Mouse (Mus musculus) spleen, postnatal 10 days (tissue): ENCODE measurements around the gene Hipk4.

Source experiments
- DNase-seq, 2 experiments: peaks; one replicate each; pipeline ENCODE4 v3.0.0; 2021 to 2022; ENCODE audit warnings: low spot score in 2 of 2

The Hipk4 gene

GRCm38 (mm10) chr7:27540521-27540920 lies 17.5 kb downstream of the Hipk4 start:
- DNase-seq: peak in 1 of 2 experiments; percentile 47

- no peak for DNase-seq
Measured at GRCm38 (mm10) chr7:27540935-27541334, 17.9 kb downstream of the Hipk4 start.

DNA sequence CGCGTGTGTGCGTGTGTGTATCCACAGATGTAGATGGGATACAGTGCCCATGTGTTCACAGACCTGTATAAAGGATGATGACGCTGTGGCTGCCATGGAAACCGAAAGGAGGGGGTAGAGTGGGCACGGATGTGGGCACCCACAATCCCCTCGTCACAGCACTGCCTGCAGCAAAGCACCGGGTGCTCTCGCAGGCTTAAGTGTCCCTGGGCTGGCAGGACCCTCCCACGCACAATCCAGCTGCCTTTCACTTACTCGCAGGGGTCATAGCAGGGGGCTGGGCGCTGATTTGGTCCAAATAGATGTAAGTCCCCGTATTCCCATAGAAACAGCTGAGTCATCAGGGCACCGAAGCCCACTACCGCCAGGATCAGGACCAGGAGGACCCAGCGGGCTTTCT lies 18.4 kb downstream of the Hipk4 start:
- DNase-seq: peak in 1 of 2 experiments; percentile 73

GRCm38 (mm10) chr7:27541922-27542321 lies 18.9 kb downstream of the Hipk4 start:
- DNase-seq: no peak

DNA sequence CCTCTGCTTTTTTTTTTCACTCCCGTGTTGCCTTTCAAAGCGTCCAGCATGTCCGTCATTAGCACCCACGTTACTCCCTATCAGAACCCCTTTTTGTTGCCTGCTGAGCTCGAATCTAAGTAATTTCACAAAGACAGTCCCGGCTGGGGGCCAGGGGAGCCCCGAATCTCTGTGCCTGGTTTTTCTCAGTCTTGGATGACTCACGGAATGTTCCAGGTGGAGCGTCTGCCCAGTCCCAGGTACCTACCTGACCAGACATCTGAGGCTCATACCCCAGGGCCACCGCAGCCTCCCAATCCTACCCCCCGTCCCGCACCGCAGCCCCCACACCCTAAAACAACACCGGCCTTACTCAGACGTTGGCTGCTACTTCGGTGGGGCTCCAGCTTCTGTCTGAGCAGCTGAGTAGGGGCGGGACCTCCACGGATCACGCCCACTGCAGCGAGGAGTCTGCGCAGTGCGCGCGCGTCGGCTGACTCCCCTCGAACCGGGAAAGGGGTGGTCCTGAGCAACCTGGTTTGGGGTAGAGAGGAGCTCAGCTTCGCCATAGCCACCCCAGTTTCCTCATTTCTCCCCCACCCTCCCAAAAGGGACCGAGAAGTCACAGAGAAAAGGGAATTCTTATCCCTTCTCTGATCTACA lies 19.4 kb downstream of the Hipk4 start:
- DNase-seq: peak; percentile 72 to 87

- no peak for DNase-seq
Measured at GRCm38 (mm10) chr7:27543065-27543464, 20.0 kb downstream of the Hipk4 start.

- DNase-seq: no peak
Measured at GRCm38 (mm10) chr7:27543851-27544250, 20.8 kb downstream of the Hipk4 start.

- DNase-seq: peak in 1 of 2 experiments; percentile 64
Measured at GRCm38 (mm10) chr7:27544675-27545370, 21.8 kb downstream of the Hipk4 start.

DNA sequence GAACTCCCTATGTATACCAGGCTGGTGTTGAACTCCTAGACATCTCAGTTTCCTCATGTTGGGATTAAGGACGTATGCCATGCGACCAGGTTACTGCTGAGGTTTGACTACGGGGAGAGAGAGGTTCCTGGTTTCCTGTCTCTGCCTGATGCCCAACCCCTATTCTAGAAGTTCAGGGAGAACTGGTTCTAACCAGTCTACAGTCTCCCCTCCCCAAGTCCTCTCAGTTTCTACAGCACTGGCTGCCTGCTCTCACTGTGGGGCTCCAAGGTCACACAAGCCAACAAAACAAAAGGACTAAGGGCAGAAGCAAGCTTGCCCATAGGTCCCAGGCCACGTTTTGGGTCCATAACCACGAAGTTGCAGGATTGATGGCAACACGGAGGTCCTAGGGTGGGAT lies 26.5 kb downstream of the Hipk4 start:
- DNase-seq: no peak

DNA sequence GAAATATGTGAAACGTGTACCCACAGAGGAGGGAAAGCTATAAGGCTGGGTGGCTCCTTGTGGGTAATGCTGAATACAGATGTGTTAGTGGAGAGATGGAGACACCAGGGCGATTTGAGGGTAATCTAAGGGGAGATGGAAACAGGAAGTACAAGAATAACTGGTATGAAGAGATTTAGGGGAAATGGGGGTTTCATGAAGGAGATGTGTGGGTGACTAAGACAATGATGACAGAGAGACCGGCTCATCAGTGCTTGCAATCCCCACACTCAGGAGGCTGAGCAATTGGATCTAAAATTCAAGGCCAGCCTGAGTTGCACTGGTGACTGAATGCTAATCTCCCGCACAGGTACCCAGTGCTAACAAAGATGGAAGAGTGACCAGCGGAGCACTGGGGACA lies 29.0 kb downstream of the Hipk4 start:
- no peak for DNase-seq

DNA sequence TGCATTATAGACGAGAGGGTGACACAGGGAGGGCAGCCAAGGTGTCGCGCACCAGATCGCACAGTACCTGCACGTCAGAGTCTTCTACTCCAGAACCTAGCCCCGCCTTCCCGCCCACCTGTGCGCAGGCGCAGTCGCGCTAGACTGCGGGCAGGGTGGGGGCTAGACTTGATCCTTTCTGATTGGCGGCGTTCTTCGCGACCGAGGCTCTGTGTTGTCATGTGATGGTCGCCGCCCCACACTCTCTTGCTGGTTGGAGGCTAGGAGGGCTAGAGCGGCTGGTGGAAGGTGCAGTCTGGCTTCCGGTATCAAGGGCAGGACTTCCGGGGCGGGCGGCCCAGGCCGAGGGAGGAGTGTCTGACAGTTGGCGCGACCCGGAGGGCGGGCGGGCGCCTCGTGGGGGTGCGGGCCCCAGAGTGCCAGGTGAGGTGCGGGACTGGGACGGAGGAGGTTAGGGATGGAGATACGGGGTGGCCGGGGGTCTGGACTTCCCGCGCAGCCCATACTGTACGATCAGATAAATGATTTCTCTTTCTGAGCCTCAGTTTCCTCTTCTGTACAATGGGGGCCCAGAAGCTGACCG lies 30.0 kb downstream of the Hipk4 start, which contains the start of the genes Pld3 and 2310022A10Rik:
Gene Pld3 (minus strand): TSS at position 288 of the 583 bp plus-strand sequence.
Gene 2310022A10Rik (plus strand): TSS at position 303 of the 583 bp plus-strand sequence.
- peak; percentile 87 to 94 for DNase-seq

- DNase-seq: no peak
Measured at GRCm38 (mm10) chr7:27560291-27560887, 37.3 kb downstream of the Hipk4 start.

DNA sequence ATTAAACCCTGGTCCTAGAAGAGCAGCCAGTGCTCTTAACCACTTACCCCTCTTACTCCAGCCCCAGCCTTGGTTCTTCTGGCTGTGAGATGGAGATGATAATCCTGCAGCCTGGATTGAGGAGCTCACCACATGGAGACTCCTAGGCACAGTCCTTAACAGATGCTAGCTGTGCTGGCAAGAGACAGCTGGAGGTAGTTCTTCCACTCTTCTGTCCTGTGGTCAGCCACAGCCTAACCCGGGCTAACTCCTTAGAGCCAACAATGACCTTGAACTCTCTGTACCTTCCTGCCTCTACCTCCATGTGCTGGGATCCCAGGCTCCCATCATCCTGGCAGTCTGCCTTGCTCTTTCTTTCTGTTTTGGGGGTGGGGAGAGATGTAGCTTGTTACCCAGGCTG lies 37.9 kb downstream of the Hipk4 start:
- no peak for DNase-seq

- no peak for DNase-seq
Measured at GRCm38 (mm10) chr7:27569580-27570224, 46.6 kb downstream of the Hipk4 start.

GRCm38 (mm10) chr7:27572133-27572532 lies 49.1 kb downstream of the Hipk4 start:
- no peak for DNase-seq

DNA sequence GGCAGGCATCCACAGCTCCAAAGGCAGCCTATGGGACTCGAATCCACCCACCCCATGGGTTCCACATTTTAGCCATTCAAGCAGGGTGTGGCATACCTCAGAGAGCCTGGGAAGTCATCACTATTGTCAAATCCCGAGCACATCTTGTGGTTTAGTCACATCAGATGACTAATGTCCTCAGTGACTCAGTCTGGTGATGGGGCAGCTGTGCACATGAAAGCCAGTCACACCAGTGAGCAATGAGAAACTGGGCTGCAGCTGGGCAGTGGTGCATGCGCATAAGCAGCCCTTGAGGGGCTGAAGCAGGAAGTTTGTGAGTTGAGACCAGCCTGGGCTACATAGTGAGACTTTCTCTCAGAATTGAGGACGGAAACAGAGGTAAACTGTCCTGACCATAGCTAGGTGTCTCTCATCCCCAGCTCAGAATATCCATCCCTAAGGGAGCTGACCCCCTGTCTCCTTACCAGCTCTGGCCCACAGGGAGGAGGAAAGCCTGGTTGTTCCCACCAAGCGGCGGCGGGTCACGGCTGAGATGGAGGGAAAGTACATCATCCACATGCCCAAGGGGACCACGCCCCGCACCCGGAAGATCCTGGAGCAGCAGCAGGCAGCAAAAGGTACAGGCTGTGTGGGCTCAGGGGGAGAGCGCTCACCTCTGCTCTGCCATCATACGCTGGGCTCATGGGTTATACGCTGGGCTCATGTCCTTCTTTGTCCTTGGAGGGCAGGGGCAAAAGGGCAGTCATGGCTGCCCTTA lies 51.2 kb downstream of the Hipk4 start:
- DNase-seq: no peak

DNA sequence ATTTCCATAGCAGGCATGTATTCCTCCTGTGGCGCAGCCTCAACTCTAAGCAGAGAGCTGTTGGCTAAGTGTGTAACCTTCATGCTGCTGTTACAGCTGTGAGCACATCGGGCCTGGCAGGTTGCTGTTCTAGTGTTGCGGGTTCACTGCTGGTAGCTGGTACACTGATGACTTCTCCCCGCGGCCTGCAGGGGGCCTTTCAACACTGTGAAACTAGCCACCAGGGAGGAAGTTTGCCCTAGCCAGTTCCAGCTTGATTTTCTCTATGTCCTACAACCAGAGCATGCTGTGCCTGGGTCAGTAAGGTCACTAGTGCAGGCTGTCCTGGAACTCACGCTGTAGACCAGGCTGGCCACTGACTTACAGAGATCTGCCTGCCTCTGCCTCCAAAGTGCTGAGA lies 53.8 kb downstream of the Hipk4 start:
- peak in 1 of 2 experiments; percentile 75 for DNase-seq

DNA sequence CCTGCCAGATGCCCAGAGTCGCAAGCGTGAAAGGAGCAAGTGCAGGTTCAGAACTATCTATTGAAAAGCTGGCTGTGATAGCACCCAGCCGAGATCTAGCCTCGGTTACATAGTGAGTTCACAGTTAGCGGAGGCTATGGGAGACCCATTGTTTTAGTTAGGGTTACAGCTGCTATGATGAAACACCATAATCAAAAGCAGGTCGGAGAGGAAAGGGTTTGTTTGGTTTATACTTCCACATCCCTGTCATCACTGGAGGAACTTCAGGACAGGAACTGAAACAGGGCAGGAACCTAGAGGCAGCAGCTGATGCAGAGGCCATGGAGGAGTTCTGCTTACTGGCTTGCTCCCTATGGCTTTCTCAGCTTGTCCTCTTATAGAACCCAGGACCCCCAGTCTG lies 54.5 kb downstream of the Hipk4 start:
- no peak for DNase-seq

DNA sequence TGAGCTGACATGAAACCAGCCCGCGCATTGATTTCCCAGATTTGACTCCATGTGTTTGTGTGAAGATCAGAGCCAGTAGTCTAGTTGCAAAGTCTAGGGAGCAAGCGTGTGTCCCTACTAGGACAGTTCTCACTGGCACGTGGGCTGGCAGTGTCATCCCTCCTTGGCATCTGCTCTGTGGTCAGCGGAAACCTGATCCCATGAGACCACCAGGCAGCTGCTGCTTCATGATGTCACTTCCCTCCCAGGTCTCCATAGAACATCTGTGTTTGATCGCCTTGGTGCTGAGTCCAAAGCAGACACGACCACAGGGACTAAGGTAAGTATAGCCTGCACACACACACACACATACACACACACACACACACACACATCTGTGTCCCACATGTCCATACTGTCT lies 55.4 kb downstream of the Hipk4 start:
- no peak for DNase-seq

DNA sequence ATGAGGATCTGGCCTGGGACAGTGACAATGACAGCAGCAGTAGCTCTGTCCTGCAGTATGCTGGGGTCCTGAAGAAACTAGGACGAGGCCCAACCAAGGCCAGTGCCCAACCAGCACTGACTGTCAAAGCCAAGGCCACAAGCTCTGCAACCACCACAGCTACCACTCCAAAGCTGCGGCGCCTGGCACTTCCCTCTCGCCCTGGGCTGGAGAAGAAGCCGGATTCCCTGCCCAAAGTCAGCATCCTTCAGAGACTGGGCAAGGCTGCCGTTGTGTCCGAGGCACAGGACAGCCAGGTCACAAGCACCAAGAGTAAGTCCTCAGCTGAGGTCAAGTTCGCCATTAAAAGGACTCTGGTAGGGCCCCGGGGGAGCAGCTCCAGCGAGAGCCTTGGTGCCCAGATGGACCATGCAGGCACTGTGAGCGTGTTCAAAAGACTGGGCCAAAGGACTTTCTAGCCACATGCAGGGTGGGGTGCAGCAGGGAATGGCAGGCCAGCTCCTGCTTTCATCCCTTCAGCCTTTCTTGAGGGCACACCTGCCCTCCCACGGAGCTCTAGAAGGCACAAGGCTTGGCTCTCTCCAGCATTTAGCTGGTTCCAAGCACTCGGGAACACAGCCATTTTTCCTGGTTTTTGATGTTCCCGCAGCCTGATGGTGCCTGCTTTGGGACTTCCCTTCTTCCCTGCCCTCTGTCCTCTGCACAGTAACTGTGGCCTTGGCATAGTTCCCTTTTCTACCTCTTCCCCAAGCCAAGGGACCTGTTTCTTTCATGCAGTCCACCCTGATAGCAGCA lies 57.5 kb downstream of the Hipk4 start:
- no peak for DNase-seq
